Mouse (Mus musculus): ENCODE data around the gene Myh11. TPM values are rescaled to one million over a fixed set of nuclear protein-coding genes. Genes with fewer than 3 reads are reported as not detected.

Gene Myh11
- polyA plus RNA-seq, 1 experiment: 0.21 TPM

- H3K9me3 ChIP-seq (replicated peaks; ENCODE audit: control insufficient read depth, insufficient read depth, low read length, poor library complexity, severe bottlenecking): no peaks in the 10 kb centered on the region
- no peak for TF ChIP-seq EP300 (IDR thresholded peaks at IDR 0.05; ENCODE audit: insufficient read depth, low read depth, low read length)
- no peak for TF ChIP-seq CTCF (IDR thresholded peaks at IDR 0.05; ENCODE audit: low read depth, low read length)
- TF ChIP-seq POLR2A (IDR thresholded peaks at IDR 0.05; ENCODE audit: insufficient read depth, low read length): no peak
- peaks cover 33% of the 10 kb centered on the region for H3K36me3 ChIP-seq (ENCODE audit: control insufficient read depth, insufficient read depth, low read length, poor library complexity, severe bottlenecking)
- no peaks in the 10 kb centered on the region for H3K27me3 ChIP-seq (ENCODE audit: control insufficient read depth, insufficient read depth, low read length, poor library complexity, severe bottlenecking)
- H3K9ac ChIP-seq (ENCODE audit: low read depth, poor library complexity, severe bottlenecking): no peak overlapping the region
- peak overlapping the region; percentile 37 for H3K27ac ChIP-seq (ENCODE audit: insufficient read depth, low read length)
- no peak overlapping the region for H3K4me3 ChIP-seq (ENCODE audit: low read depth, low read length)
- H3K4me1 ChIP-seq (ENCODE audit: control insufficient read depth, insufficient read depth, low read length): no peaks in the 10 kb centered on the region
Observed at GRCm38 (mm10) chr16:14194164-14194950, 96.8 kb downstream of the Myh11 start.

- Histone ChIP-seq H3K9ac (ENCODE audit: low read depth, poor library complexity, severe bottlenecking) (no peak overlapping the region), H3K9me3 (replicated peaks; ENCODE audit: control insufficient read depth, insufficient read depth, low read length, poor library complexity, severe bottlenecking) (no peaks in the 10 kb centered on the region), H3K36me3 (ENCODE audit: control insufficient read depth, insufficient read depth, low read length, poor library complexity, severe bottlenecking) (peaks cover 92% of the 10 kb centered on the region), H3K27ac (ENCODE audit: insufficient read depth, low read length) (no peak overlapping the region), H3K4me1 (ENCODE audit: control insufficient read depth, insufficient read depth, low read length) (no peaks in the 10 kb centered on the region), H3K4me3 (ENCODE audit: low read depth, low read length) (no peak overlapping the region), H3K27me3 (ENCODE audit: control insufficient read depth, insufficient read depth, low read length, poor library complexity, severe bottlenecking) (no peaks in the 10 kb centered on the region)
- TF ChIP-seq POLR2A (IDR thresholded peaks at IDR 0.05; ENCODE audit: insufficient read depth, low read length) (no peak), CTCF (IDR thresholded peaks at IDR 0.05; ENCODE audit: low read depth, low read length) (no peak), EP300 (IDR thresholded peaks at IDR 0.05; ENCODE audit: insufficient read depth, low read depth, low read length) (no peak)
Observed at GRCm38 (mm10) chr16:14185516-14185915, 105.7 kb downstream of the Myh11 start.

- Histone ChIP-seq H3K27me3 (ENCODE audit: control insufficient read depth, insufficient read depth, low read length, poor library complexity, severe bottlenecking) (no peaks in the 10 kb centered on the region), H3K9ac (ENCODE audit: low read depth, poor library complexity, severe bottlenecking) (no peak overlapping the region), H3K36me3 (ENCODE audit: control insufficient read depth, insufficient read depth, low read length, poor library complexity, severe bottlenecking) (peaks cover 93% of the 10 kb centered on the region), H3K4me1 (ENCODE audit: control insufficient read depth, insufficient read depth, low read length) (no peaks in the 10 kb centered on the region), H3K27ac (ENCODE audit: insufficient read depth, low read length) (no peak overlapping the region), H3K4me3 (ENCODE audit: low read depth, low read length) (no peak overlapping the region), H3K9me3 (replicated peaks; ENCODE audit: control insufficient read depth, insufficient read depth, low read length, poor library complexity, severe bottlenecking) (no peaks in the 10 kb centered on the region)
- no peak for TF ChIP-seq CTCF (IDR thresholded peaks at IDR 0.05; ENCODE audit: low read depth, low read length)
Observed at GRCm38 (mm10) chr16:14183856-14184255, 107.3 kb downstream of the Myh11 start.

- H3K4me1 ChIP-seq (ENCODE audit: control insufficient read depth, insufficient read depth, low read length): no peaks in the 10 kb centered on the region
- peaks cover 90% of the 10 kb centered on the region for H3K36me3 ChIP-seq (ENCODE audit: control insufficient read depth, insufficient read depth, low read length, poor library complexity, severe bottlenecking)
- H3K4me3 ChIP-seq (ENCODE audit: low read depth, low read length): no peak overlapping the region
- H3K9me3 ChIP-seq (replicated peaks; ENCODE audit: control insufficient read depth, insufficient read depth, low read length, poor library complexity, severe bottlenecking): no peaks in the 10 kb centered on the region
- TF ChIP-seq CTCF (IDR thresholded peaks at IDR 0.05; ENCODE audit: low read depth, low read length) (no peak), POLR2A (IDR thresholded peaks at IDR 0.05; ENCODE audit: insufficient read depth, low read length) (no peak)
- no peak overlapping the region for H3K27ac ChIP-seq (ENCODE audit: insufficient read depth, low read length)
- no peaks in the 10 kb centered on the region for H3K27me3 ChIP-seq (ENCODE audit: control insufficient read depth, insufficient read depth, low read length, poor library complexity, severe bottlenecking)
- no peak overlapping the region for H3K9ac ChIP-seq (ENCODE audit: low read depth, poor library complexity, severe bottlenecking)
Observed at GRCm38 (mm10) chr16:14182360-14182759, 108.8 kb downstream of the Myh11 start.

GRCm38 (mm10) chr16:14180163-14180733 lies 110.9 kb downstream of the Myh11 start:
- no peak overlapping the region for H3K4me3 ChIP-seq (ENCODE audit: low read depth, low read length)
- H3K4me1 ChIP-seq (ENCODE audit: control insufficient read depth, insufficient read depth, low read length): no peaks in the 10 kb centered on the region
- no peak overlapping the region for H3K9ac ChIP-seq (ENCODE audit: low read depth, poor library complexity, severe bottlenecking)
- peaks cover 94% of the 10 kb centered on the region for H3K36me3 ChIP-seq (ENCODE audit: control insufficient read depth, insufficient read depth, low read length, poor library complexity, severe bottlenecking)
- no peak overlapping the region for H3K27ac ChIP-seq (ENCODE audit: insufficient read depth, low read length)
- no peaks in the 10 kb centered on the region for H3K9me3 ChIP-seq (replicated peaks; ENCODE audit: control insufficient read depth, insufficient read depth, low read length, poor library complexity, severe bottlenecking)
- no peaks in the 10 kb centered on the region for H3K27me3 ChIP-seq (ENCODE audit: control insufficient read depth, insufficient read depth, low read length, poor library complexity, severe bottlenecking)
- TF ChIP-seq POLR2A (IDR thresholded peaks at IDR 0.05; ENCODE audit: insufficient read depth, low read length) (no peak), EP300 (IDR thresholded peaks at IDR 0.05; ENCODE audit: insufficient read depth, low read depth, low read length) (no peak), CTCF (IDR thresholded peaks at IDR 0.05; ENCODE audit: low read depth, low read length) (no peak)

GRCm38 (mm10) chr16:14178041-14178440 lies 113.1 kb downstream of the Myh11 start:
- H3K4me1 ChIP-seq (ENCODE audit: control insufficient read depth, insufficient read depth, low read length): peaks cover 2% of the 10 kb centered on the region
- H3K4me3 ChIP-seq (ENCODE audit: low read depth, low read length): no peak overlapping the region
- no peak overlapping the region for H3K9ac ChIP-seq (ENCODE audit: low read depth, poor library complexity, severe bottlenecking)
- H3K9me3 ChIP-seq (replicated peaks; ENCODE audit: control insufficient read depth, insufficient read depth, low read length, poor library complexity, severe bottlenecking): no peaks in the 10 kb centered on the region
- H3K27me3 ChIP-seq (ENCODE audit: control insufficient read depth, insufficient read depth, low read length, poor library complexity, severe bottlenecking): no peaks in the 10 kb centered on the region
- TF ChIP-seq POLR2A (IDR thresholded peaks at IDR 0.05; ENCODE audit: insufficient read depth, low read length): no peak
- TF ChIP-seq CTCF (IDR thresholded peaks at IDR 0.05; ENCODE audit: low read depth, low read length): no peak
- no peak for TF ChIP-seq EP300 (IDR thresholded peaks at IDR 0.05; ENCODE audit: insufficient read depth, low read depth, low read length)
- peak overlapping the region; percentile 82; the same call in 1 of the 2 replicates for H3K27ac ChIP-seq (ENCODE audit: insufficient read depth, low read length)
- peaks cover 92% of the 10 kb centered on the region for H3K36me3 ChIP-seq (ENCODE audit: control insufficient read depth, insufficient read depth, low read length, poor library complexity, severe bottlenecking)

Data from ES-Bruce4 (cell line).